Mouse (Mus musculus): ENCODE results near the gene Tmem216. TPM values are rescaled to one million over a fixed set of nuclear protein-coding genes. Genes with fewer than 3 reads are reported as not detected.

Gene Tmem216
- polyA plus RNA-seq, 1 experiment from 2014 or later: 20.7 TPM

DNA sequence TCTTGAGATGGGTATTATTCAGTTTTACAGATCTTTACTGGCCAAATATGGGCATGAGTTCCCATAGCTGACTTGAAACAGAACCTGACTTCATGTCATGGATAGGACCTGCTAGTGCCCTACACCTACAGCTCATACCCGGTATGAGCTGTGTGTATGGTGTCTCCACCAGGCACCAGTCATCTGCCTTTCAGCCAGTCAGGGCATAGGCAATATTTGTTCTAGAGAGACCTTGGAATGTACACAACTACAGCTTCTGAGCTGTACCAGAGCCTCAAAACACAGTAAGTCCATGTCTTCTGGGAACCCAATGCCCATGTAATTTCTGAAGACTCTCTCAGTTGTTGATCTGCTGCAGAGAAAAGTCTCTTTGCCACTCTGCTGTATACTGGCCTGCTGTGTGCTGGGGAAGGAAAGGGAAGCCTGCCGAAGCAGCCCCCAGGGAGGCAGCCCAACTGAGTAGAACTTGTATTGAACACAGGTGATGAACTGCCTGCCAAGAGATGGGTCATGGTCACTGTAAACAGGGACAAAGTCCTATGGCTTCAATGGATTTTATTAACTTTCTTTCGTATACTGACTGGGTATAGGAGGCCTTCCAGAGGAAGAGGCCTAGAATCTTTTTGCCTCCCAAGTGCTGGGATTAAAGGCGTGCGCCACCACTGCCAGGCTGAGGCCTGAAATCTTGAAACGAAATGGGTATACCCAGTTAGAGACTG lies 35.8 kb upstream of the Tmem216 start:
- Histone ChIP-seq H3K36me3 (ENCODE audit: control insufficient read depth, insufficient read depth) (peaks cover 6% of the 10 kb centered on the region), H3K4me2 (ENCODE audit: low read depth, low read length) (no peak overlapping the region), H3K27ac (ENCODE audit: low read length) (no peak overlapping the region), H3K9ac (ENCODE audit: low read length) (no peak overlapping the region), H3K4me1 (ENCODE audit: control insufficient read depth, insufficient read depth, low read length) (no peaks in the 10 kb centered on the region), H3K9me3 (replicated peaks; ENCODE audit: control insufficient read depth, low read length) (no peaks in the 10 kb centered on the region), H3K4me3 (ENCODE audit: low read length) (no peak overlapping the region), H3K27me3 (ENCODE audit: control insufficient read depth, insufficient read depth, low read length) (no peaks in the 10 kb centered on the region)
- ATAC-seq (replicated peaks; ENCODE audit: extremely low read depth, insufficient read depth, low FRiP score): no peak
- WGBS: 88% methylated on average over 6 of the region's 6 CpGs

- Histone ChIP-seq H3K4me2 (ENCODE audit: low read depth, low read length) (no peak overlapping the region), H3K27me3 (ENCODE audit: control insufficient read depth, insufficient read depth, low read length) (no peaks in the 10 kb centered on the region), H3K4me1 (ENCODE audit: control insufficient read depth, insufficient read depth, low read length) (no peaks in the 10 kb centered on the region), H3K9me3 (replicated peaks; ENCODE audit: control insufficient read depth, low read length) (no peaks in the 10 kb centered on the region), H3K4me3 (ENCODE audit: low read length) (no peak overlapping the region), H3K36me3 (ENCODE audit: control insufficient read depth, insufficient read depth) (peaks cover 6% of the 10 kb centered on the region), H3K27ac (ENCODE audit: low read length) (no peak overlapping the region), H3K9ac (ENCODE audit: low read length) (no peak overlapping the region)
- no peak for ATAC-seq (replicated peaks; ENCODE audit: extremely low read depth, insufficient read depth, low FRiP score)
- 70% methylated on average over 3 of the region's 3 CpGs for WGBS
Measured at GRCm38 (mm10) chr19:10590301-10590700, 34.3 kb upstream of the Tmem216 start.

DNA sequence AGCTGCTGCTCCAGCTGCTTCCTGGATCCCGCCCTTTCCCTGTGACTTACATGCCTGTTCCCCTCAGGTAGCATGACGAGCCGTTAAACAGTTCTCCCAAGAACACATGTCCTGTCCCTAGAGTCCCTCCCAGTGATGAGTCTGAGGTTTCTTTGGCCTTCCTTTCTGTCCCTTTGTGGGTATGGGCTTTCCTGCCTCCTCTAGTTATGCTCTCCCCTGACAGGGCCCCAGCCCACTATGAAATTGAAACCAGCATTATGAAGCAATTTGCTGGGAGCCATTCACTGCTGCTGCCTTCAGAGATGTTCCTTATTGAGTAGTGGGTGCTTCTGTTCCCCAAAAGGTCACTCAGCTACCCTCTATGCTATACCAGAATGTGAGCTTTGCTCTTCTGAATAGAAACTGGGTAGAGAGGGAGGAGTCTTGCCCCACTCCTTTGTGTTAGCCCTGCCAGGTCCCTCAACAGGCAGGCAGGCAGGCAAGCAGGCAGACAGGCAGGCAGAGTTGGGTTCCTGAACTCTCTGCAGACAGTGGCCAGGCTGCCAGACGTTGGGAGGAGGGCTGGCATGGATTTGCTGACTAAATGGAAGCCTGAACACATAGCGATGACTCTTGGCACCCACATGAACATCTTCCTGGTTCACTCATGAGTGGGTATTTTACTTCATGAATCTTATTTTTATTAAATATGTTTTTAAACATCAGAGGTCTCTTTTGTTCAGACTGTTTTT lies 33.3 kb upstream of the Tmem216 start:
- ATAC-seq (replicated peaks; ENCODE audit: extremely low read depth, insufficient read depth, low FRiP score): no peak
- no peak overlapping the region for H3K27ac ChIP-seq (ENCODE audit: low read length)
- H3K4me2 ChIP-seq (ENCODE audit: low read depth, low read length): no peak overlapping the region
- H3K9me3 ChIP-seq (replicated peaks; ENCODE audit: control insufficient read depth, low read length): no peaks in the 10 kb centered on the region
- no peak overlapping the region for H3K4me3 ChIP-seq (ENCODE audit: low read length)
- H3K36me3 ChIP-seq (ENCODE audit: control insufficient read depth, insufficient read depth): peaks cover 8% of the 10 kb centered on the region
- H3K4me1 ChIP-seq (ENCODE audit: control insufficient read depth, insufficient read depth, low read length): no peaks in the 10 kb centered on the region
- no peaks in the 10 kb centered on the region for H3K27me3 ChIP-seq (ENCODE audit: control insufficient read depth, insufficient read depth, low read length)
- no peak overlapping the region for H3K9ac ChIP-seq (ENCODE audit: low read length)
- 63% methylated on average over 5 of the region's 5 CpGs for WGBS

DNA sequence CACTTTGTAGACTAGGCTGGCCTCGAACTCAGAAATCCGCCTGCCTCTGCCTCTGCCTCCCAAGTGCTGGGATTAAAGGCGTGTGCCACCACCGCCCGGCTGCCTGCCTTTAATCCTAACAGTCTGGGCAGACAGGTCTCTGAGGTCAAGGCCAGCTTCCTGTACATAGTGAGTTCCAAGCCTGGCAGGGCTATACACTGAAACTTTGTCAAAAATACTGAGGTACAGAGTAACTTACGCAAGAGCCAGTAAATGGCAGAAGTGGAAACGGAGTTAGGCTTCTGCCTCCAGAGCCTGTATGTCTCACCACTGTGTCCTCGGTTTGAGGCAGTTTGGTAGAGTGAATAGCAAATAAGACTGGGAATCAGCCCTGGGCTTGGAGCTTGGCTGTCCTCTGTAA lies 31.2 kb upstream of the Tmem216 start:
- H3K4me3 ChIP-seq (ENCODE audit: low read length): no peak overlapping the region
- no peaks in the 10 kb centered on the region for H3K27me3 ChIP-seq (ENCODE audit: control insufficient read depth, insufficient read depth, low read length)
- no peaks in the 10 kb centered on the region; the same call in 1 of the 2 replicates for H3K4me1 ChIP-seq (ENCODE audit: control insufficient read depth, insufficient read depth, low read length)
- H3K4me2 ChIP-seq (ENCODE audit: low read depth, low read length): no peak overlapping the region
- H3K27ac ChIP-seq (ENCODE audit: low read length): no peak overlapping the region
- H3K9ac ChIP-seq (ENCODE audit: low read length): no peak overlapping the region
- WGBS: 84% methylated on average over 8 of the region's 8 CpGs
- no peaks in the 10 kb centered on the region for H3K9me3 ChIP-seq (replicated peaks; ENCODE audit: control insufficient read depth, low read length)
- no peak for ATAC-seq (replicated peaks; ENCODE audit: extremely low read depth, insufficient read depth, low FRiP score)
- peaks cover 8% of the 10 kb centered on the region for H3K36me3 ChIP-seq (ENCODE audit: control insufficient read depth, insufficient read depth)

DNA sequence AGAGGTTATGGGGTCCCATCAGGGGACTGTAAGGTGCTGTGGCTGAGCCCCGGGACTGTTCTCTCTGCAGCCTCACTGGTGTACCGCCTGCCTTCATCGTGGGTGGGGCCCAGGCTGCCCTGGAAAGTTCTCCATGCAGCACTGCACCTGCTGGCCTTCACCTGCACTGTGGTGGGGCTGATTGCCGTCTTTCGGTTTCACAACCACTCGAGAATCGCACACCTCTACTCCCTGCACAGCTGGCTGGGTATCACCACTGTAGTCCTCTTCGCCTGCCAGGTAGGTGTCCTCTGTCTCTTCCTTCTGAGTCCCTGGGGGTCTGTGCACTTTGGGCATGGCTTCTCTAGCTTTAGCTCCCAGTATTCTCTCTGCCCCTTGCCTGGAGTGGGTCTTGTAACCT lies 29.1 kb upstream of the Tmem216 start:
- WGBS: 87% methylated on average over 8 of the region's 8 CpGs
- ATAC-seq (replicated peaks; ENCODE audit: extremely low read depth, insufficient read depth, low FRiP score): no peak
- Histone ChIP-seq H3K27me3 (ENCODE audit: control insufficient read depth, insufficient read depth, low read length) (no peaks in the 10 kb centered on the region), H3K4me3 (ENCODE audit: low read length) (no peak overlapping the region), H3K9me3 (replicated peaks; ENCODE audit: control insufficient read depth, low read length) (no peaks in the 10 kb centered on the region), H3K9ac (ENCODE audit: low read length) (no peak overlapping the region), H3K4me1 (ENCODE audit: control insufficient read depth, insufficient read depth, low read length) (no peaks in the 10 kb centered on the region; the same call in 1 of the 2 replicates), H3K27ac (ENCODE audit: low read length) (no peak overlapping the region), H3K4me2 (ENCODE audit: low read depth, low read length) (no peak overlapping the region), H3K36me3 (ENCODE audit: control insufficient read depth, insufficient read depth) (peaks cover 6% of the 10 kb centered on the region)

GRCm38 (mm10) chr19:10583550-10584146 lies 27.6 kb upstream of the Tmem216 start:
- no peaks in the 10 kb centered on the region for H3K9me3 ChIP-seq (replicated peaks; ENCODE audit: control insufficient read depth, low read length)
- WGBS: 37% methylated on average over 7 of the region's 7 CpGs
- peak overlapping the region; percentile 23; the same call in 1 of the 2 replicates for H3K4me2 ChIP-seq (ENCODE audit: low read depth, low read length)
- no peak overlapping the region for H3K4me3 ChIP-seq (ENCODE audit: low read length)
- peaks cover 4% of the 10 kb centered on the region for H3K36me3 ChIP-seq (ENCODE audit: control insufficient read depth, insufficient read depth)
- ATAC-seq (replicated peaks; ENCODE audit: extremely low read depth, insufficient read depth, low FRiP score): no peak
- no peaks in the 10 kb centered on the region; the same call in 1 of the 2 replicates for H3K4me1 ChIP-seq (ENCODE audit: control insufficient read depth, insufficient read depth, low read length)
- no peak overlapping the region for H3K27ac ChIP-seq (ENCODE audit: low read length)
- H3K27me3 ChIP-seq (ENCODE audit: control insufficient read depth, insufficient read depth, low read length): no peaks in the 10 kb centered on the region
- no peak overlapping the region for H3K9ac ChIP-seq (ENCODE audit: low read length)

DNA sequence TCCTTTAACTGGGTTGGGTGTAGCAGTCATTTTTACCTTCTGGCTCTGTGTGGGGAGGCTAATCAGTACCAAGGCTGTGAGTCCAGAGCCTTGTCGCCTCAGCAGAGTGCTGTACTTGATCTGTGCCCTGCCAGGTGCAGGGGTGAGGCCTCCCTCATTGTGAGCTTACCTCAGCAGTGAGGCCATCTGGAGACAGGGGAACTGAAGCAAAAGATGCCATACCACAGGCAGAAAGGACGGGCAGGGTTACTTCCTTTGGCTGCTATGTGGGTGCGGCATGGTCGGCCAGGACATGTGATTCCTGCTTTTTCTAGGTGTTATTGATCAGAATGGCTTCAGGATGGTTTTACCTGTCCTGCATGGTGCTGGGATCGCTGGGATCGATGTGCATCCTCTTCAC lies 25.9 kb upstream of the Tmem216 start:
- 0 out of 2 replicates have a peak, but pooled peaks cover 2% of the 10 kb centered on the region for H3K36me3 ChIP-seq (ENCODE audit: control insufficient read depth, insufficient read depth)
- ATAC-seq (replicated peaks; ENCODE audit: extremely low read depth, insufficient read depth, low FRiP score): no peak
- no peak overlapping the region for H3K27ac ChIP-seq (ENCODE audit: low read length)
- H3K4me1 ChIP-seq (ENCODE audit: control insufficient read depth, insufficient read depth, low read length): peaks cover 5% of the 10 kb centered on the region
- whole genome bisulfite sequencing: 77% methylated on average over 6 of the region's 6 CpGs
- H3K9ac ChIP-seq (ENCODE audit: low read length): no peak overlapping the region
- H3K4me3 ChIP-seq (ENCODE audit: low read length): no peak overlapping the region
- H3K4me2 ChIP-seq (ENCODE audit: low read depth, low read length): no peak overlapping the region
- H3K9me3 ChIP-seq (replicated peaks; ENCODE audit: control insufficient read depth, low read length): no peaks in the 10 kb centered on the region
- H3K27me3 ChIP-seq (ENCODE audit: control insufficient read depth, insufficient read depth, low read length): no peaks in the 10 kb centered on the region

GRCm38 (mm10) chr19:10580761-10581160 lies 24.7 kb upstream of the Tmem216 start:
- Histone ChIP-seq H3K4me2 (ENCODE audit: low read depth, low read length) (no peak overlapping the region), H3K36me3 (ENCODE audit: control insufficient read depth, insufficient read depth) (0 out of 2 replicates have a peak, but pooled peaks cover 2% of the 10 kb centered on the region), H3K27ac (ENCODE audit: low read length) (no peak overlapping the region), H3K9me3 (replicated peaks; ENCODE audit: control insufficient read depth, low read length) (no peaks in the 10 kb centered on the region), H3K27me3 (ENCODE audit: control insufficient read depth, insufficient read depth, low read length) (no peaks in the 10 kb centered on the region), H3K4me3 (ENCODE audit: low read length) (no peak overlapping the region), H3K9ac (ENCODE audit: low read length) (no peak overlapping the region), H3K4me1 (ENCODE audit: control insufficient read depth, insufficient read depth, low read length) (peaks cover 10% of the 10 kb centered on the region)
- no peak for ATAC-seq (replicated peaks; ENCODE audit: extremely low read depth, insufficient read depth, low FRiP score)
- WGBS: 81% methylated on average over 3 of the region's 3 CpGs

DNA sequence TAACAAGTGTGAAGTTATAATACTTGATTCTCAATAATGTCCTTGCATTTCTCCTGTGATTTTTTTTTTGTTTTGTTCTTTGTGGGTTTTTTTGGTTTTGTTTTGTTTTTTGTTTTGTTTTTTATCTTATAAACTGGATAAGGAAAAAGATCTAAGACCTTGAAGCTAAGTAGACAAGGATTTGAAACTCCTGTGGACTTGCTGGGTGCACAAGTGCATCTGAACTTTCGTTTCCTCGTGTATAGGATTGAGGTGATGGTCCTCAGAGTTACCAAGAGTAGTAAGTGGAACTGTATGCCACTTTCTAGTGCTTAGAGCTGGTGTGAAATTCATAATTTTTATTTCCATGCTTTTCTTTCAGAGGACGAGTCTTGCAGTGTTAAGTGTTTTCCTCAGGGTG lies 24.1 kb upstream of the Tmem216 start:
- Histone ChIP-seq H3K4me3 (ENCODE audit: low read length) (no peak overlapping the region), H3K9ac (ENCODE audit: low read length) (no peak overlapping the region), H3K4me1 (ENCODE audit: control insufficient read depth, insufficient read depth, low read length) (peaks cover 10% of the 10 kb centered on the region), H3K27me3 (ENCODE audit: control insufficient read depth, insufficient read depth, low read length) (no peaks in the 10 kb centered on the region), H3K27ac (ENCODE audit: low read length) (no peak overlapping the region), H3K4me2 (ENCODE audit: low read depth, low read length) (no peak overlapping the region), H3K9me3 (replicated peaks; ENCODE audit: control insufficient read depth, low read length) (no peaks in the 10 kb centered on the region), H3K36me3 (ENCODE audit: control insufficient read depth, insufficient read depth) (peaks cover 1% of the 10 kb centered on the region; the same call in 1 of the 2 replicates)
- WGBS: 73% methylated on average over 3 of the region's 3 CpGs
- ATAC-seq (replicated peaks; ENCODE audit: extremely low read depth, insufficient read depth, low FRiP score): no peak

Measured in heart, embryonic 16.5 days (tissue).